Mouse (Mus musculus) stomach, embryonic 14.5 days (tissue): ENCODE measurements around the gene Ldhb. TPM values are rescaled to one million over a fixed set of nuclear protein-coding genes. Genes with fewer than 3 reads are reported as not detected.
"Not testable (repeated sequence)": the region's sequence is repeated elsewhere in the genome, so short reads cannot be mapped to it uniquely, and the experiment has no call there.

Source experiments
- ATAC-seq: fragments of 200-750 bp; cut with Nextera tagmentation; 2 replicates; pipeline ENCODE4 v1.8.0; 2017; ENCODE audit warnings: low read depth, moderate TSS enrichment; ENCODE audit not compliant: insufficient number of reproducible peaks, insufficient read depth, low FRiP score
- H3K27ac ChIP-seq: fragments of 300-500 bp; sonication (generic); 2 replicates; pipeline ENCODE4 v1.5.1; 2014; ENCODE audit warnings: mild to moderate bottlenecking, low read length, moderate library complexity, mixed read lengths
- H3K27me3 ChIP-seq: fragments of 300-500 bp; sonication (generic); 2 replicates; pipeline ENCODE4 v1.6.1; 2014; ENCODE audit warnings: low read length, control low read depth, mixed read lengths; ENCODE audit not compliant: control insufficient read depth, insufficient read depth
- H3K36me3 ChIP-seq: fragments of 300-500 bp; sonication (generic); 2 replicates; pipeline ENCODE4 v1.6.1; 2014; ENCODE audit warnings: mild to moderate bottlenecking, control low read depth, low read length, moderate library complexity, mixed read lengths; ENCODE audit not compliant: control insufficient read depth, insufficient read depth
- H3K4me1 ChIP-seq: fragments of 300-500 bp; sonication (generic); 2 replicates; pipeline ENCODE4 v1.6.1; 2014; ENCODE audit warnings: low read length, control low read depth, mixed read lengths; ENCODE audit not compliant: control insufficient read depth, insufficient read depth
- H3K4me2 ChIP-seq: fragments of 300-500 bp; sonication (generic); replicated peaks from 2 replicates; pipeline ENCODE4 v1.6.1; 2014; ENCODE audit warnings: low read depth, low read length, control low read depth
- H3K4me3 ChIP-seq: fragments of 300-500 bp; sonication (generic); 2 replicates; pipeline ENCODE4 v1.5.1; 2014; ENCODE audit warnings: low read depth, low read length, control low read depth
- H3K9ac ChIP-seq: fragments of 300-500 bp; sonication (generic); replicated peaks from 2 replicates; pipeline ENCODE4 v1.6.1; 2014; ENCODE audit warnings: low read depth, mild to moderate bottlenecking, control low read depth, low read length, moderate library complexity, mixed read lengths
- H3K9me3 ChIP-seq: fragments of 300-500 bp; sonication (generic); 2 replicates; pipeline ENCODE4 v1.6.1; 2016; ENCODE audit warnings: low read depth, low read length, control low read depth; ENCODE audit not compliant: control insufficient read depth
- WGBS: fragments of 180-500 bp; shearing (Covaris S2); extraction: QIAGEN DNeasy Blood & Tissue Kit; methylation state at CpG from one replicate; pipeline ENCODE4 v1.1.7; 2014; 5-methylcytosine and 5-hydroxymethylcytosine counted together
- polyA plus RNA-seq: library from polyadenylated mRNA; unstranded; fragments of >200 nt; fragmentation: Nextera tagmentation; extraction: Ambion mirVana; gene quantifications from 2 replicates; pipeline ENCODE4 v1.2.1, GENCODE M21; 2014

The Ldhb gene
- polyA plus RNA-seq, 1 experiment from 2014 or later: 237 TPM

DNA sequence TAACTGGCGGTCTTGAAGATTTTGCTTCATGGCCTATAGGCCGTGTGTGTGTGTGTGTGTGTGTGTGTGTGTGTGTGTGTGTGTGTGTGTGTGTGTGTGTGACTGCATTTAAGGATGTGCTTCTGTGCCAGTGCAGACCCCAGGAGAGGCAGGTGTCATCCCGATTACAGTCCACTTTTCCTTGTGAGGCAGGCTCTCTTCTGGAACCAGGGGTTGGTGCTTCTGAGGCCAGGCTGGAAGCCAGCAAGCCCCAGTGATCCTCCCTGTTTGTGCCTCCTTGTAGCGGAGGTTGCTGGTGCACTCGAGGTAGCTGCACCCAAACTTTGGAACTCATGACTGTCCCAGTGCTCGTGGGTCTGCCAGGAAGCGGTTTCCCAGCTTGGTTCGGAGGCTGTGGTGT, 21.9 kb upstream of the Ldhb start:
- no peak overlapping the region for H3K4me2 ChIP-seq
- no peak overlapping the region for H3K4me3 ChIP-seq
- H3K27me3 ChIP-seq: no peaks in the 10 kb centered on the region
- H3K9ac ChIP-seq: no peak overlapping the region
- no peak for ATAC-seq
- no peaks in the 10 kb centered on the region for H3K9me3 ChIP-seq
- 86% methylated on average over 8 of the region's 8 CpGs for WGBS
- no peaks in the 10 kb centered on the region for H3K36me3 ChIP-seq
- H3K4me1 ChIP-seq: peaks cover 10% of the 10 kb centered on the region; the same call in 1 of the 2 replicates
- H3K27ac ChIP-seq: no peak overlapping the region; the same call in 1 of the 2 replicates

GRCm38 (mm10) chr6:142527931-142528562, 20.3 kb upstream of the Ldhb start:
- peak overlapping the region; percentile 2; the same call in 1 of the 2 replicates for H3K27ac ChIP-seq
- ATAC-seq: no peak

GRCm38 (mm10) chr6:142524635-142525308, 17.0 kb upstream of the Ldhb start:
- 5% methylated on average over 4 of the region's 4 CpGs for WGBS
- ATAC-seq: peak; percentile 35; the same call in 1 of the 2 replicates

More at GRCm38 (mm10) chr6:142527931-142528562, 20.3 kb upstream of the Ldhb start:
- H3K9me3 ChIP-seq: no peaks in the 10 kb centered on the region
- H3K36me3 ChIP-seq: no peaks in the 10 kb centered on the region
- no peaks in the 10 kb centered on the region for H3K27me3 ChIP-seq
- peaks cover 10% of the 10 kb centered on the region; the same call in 1 of the 2 replicates for H3K4me1 ChIP-seq
- no peak overlapping the region for H3K9ac ChIP-seq
- 28% methylated on average over 1 of the region's 1 CpGs for WGBS
- no peak overlapping the region for H3K4me2 ChIP-seq
- H3K4me3 ChIP-seq: no peak overlapping the region

GRCm38 (mm10) chr6:142521591-142522110, 13.9 kb upstream of the Ldhb start:
- H3K4me2 ChIP-seq: no peak overlapping the region
- ATAC-seq: no peak
- H3K36me3 ChIP-seq: no peaks in the 10 kb centered on the region
- no peaks in the 10 kb centered on the region for H3K4me1 ChIP-seq
- H3K9ac ChIP-seq: no peak overlapping the region
- no peak overlapping the region for H3K4me3 ChIP-seq
- no peaks in the 10 kb centered on the region for H3K9me3 ChIP-seq
- WGBS: 81% methylated on average over 12 of the region's 12 CpGs
- H3K27ac ChIP-seq: no peak overlapping the region
- no peaks in the 10 kb centered on the region for H3K27me3 ChIP-seq

More at GRCm38 (mm10) chr6:142524635-142525308, 17.0 kb upstream of the Ldhb start:
- H3K27me3 ChIP-seq: no peaks in the 10 kb centered on the region
- H3K27ac ChIP-seq: no peak overlapping the region
- no peak overlapping the region for H3K9ac ChIP-seq
- no peaks in the 10 kb centered on the region for H3K36me3 ChIP-seq
- H3K9me3 ChIP-seq: no peaks in the 10 kb centered on the region
- H3K4me2 ChIP-seq: no peak overlapping the region
- no peak overlapping the region for H3K4me3 ChIP-seq
- peaks cover 10% of the 10 kb centered on the region; the same call in 1 of the 2 replicates for H3K4me1 ChIP-seq

- Histone ChIP-seq H3K4me2 (no peak overlapping the region), H3K9ac (no peak overlapping the region), H3K9me3 (no peaks in the 10 kb centered on the region), H3K4me3 (no peak overlapping the region), H3K27ac (no peak overlapping the region), H3K36me3 (no peaks in the 10 kb centered on the region), H3K4me1 (no peaks in the 10 kb centered on the region), H3K27me3 (no peaks in the 10 kb centered on the region)
- WGBS: 19% methylated on average over 6 of the region's 6 CpGs
- ATAC-seq: peak; percentile 42; the same call in 1 of the 2 replicates
Measured at GRCm38 (mm10) chr6:142519110-142519509, 11.4 kb upstream of the Ldhb start.

DNA sequence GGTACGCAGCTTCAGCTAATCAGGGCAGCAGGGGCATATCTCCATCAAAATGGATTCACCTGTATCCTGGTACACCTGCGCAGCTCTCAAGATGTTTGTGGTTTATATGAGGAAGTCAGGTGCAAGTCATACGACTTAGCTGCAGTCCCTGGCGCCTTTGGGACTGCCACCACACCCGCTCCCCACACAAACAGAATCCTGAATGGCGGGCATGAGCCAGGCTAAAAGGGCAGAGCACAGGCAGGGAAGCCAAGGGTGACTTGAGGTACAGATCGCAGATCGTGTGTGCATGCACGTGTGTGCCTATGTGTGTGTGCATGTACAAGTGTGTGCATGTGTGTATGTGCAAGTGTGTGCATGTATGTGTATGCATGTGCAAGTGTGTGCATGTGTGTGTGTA, 7.6 kb upstream of the Ldhb start:
- H3K9me3 ChIP-seq, ATAC-seq, H3K36me3 ChIP-seq, H3K4me3 ChIP-seq, H3K9ac ChIP-seq, H3K27me3 ChIP-seq, H3K4me2 ChIP-seq, H3K4me1 ChIP-seq, H3K27ac ChIP-seq: not testable (repeated sequence)
- WGBS: 66% methylated on average over 8 of the region's 9 CpGs

DNA sequence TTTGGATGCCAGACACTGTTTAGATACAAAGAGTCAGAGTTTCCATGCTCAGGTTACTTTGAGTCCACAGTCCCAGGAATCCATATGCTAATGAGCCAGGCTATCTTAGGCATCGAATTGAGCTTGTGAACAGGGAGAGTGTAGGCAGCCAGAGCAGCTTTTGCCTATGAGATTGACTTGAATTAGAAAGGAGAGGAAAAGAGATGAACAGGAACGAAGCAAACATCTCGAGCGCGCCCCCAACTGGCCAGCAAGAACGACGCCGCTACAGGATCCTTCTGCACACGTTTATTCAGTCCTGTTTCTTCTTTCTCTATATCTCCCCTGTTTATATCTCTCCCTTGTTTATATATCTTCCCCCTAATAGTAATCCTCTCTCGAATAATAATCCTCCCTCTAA, 7.2 kb upstream of the Ldhb start:
- Histone ChIP-seq H3K36me3 (no peaks in the 10 kb centered on the region), H3K4me2 (no peak overlapping the region), H3K4me1 (no peaks in the 10 kb centered on the region), H3K4me3 (no peak overlapping the region), H3K27me3 (no peaks in the 10 kb centered on the region), H3K9ac (no peak overlapping the region), H3K27ac (no peak overlapping the region), H3K9me3 (no peaks in the 10 kb centered on the region)
- ATAC-seq: no peak
- WGBS: 4% methylated on average over 10 of the region's 10 CpGs

- no peak overlapping the region for H3K27ac ChIP-seq
- H3K9ac ChIP-seq: no peak overlapping the region
- H3K4me2 ChIP-seq: no peak overlapping the region
- WGBS: 51% methylated on average over 3 of the region's 3 CpGs
- peaks cover 4% of the 10 kb centered on the region; the same call in 1 of the 2 replicates for H3K4me1 ChIP-seq
- no peak overlapping the region for H3K4me3 ChIP-seq
- no peaks in the 10 kb centered on the region for H3K9me3 ChIP-seq
- H3K27me3 ChIP-seq: no peaks in the 10 kb centered on the region
- ATAC-seq: no peak
- H3K36me3 ChIP-seq: no peaks in the 10 kb centered on the region
Measured at GRCm38 (mm10) chr6:142512902-142513301, 5.1 kb upstream of the Ldhb start.
